Mouse (Mus musculus) MEL (cell line): ENCODE results near the gene Aff3.

Experiments used
- CTCF ChIP-seq, 3 experiments: IDR thresholded peaks in 2 of 3; conservative IDR thresholded peaks in 1 of 3; 2 replicates each; pipeline ENCODE4 v1.5.1; 2011 to 2012; ENCODE audit warnings: low read length in 3 of 3, low read depth in 2 of 3, mild to moderate bottlenecking in 2 of 3, improper control_type of control experiment in 1 of 3, inconsistent platforms in 1 of 3, mixed read lengths in 1 of 3, moderate library complexity in 1 of 3; ENCODE audit not compliant: control insufficient read depth in 1 of 3, insufficient read depth in 1 of 3, poor library complexity in 1 of 3, severe bottlenecking in 1 of 3
- E2F4 ChIP-seq: IDR thresholded peaks from 2 replicates; pipeline ENCODE4 v1.6.1; 2011; ENCODE audit warnings: low read depth, low read length, improper control_type of control experiment, borderline replicate concordance
- ELF1 ChIP-seq: IDR thresholded peaks from 2 replicates; pipeline ENCODE4 v1.6.1; 2014; ENCODE audit warnings: low read depth, mild to moderate bottlenecking, inconsistent platforms, low read length, improper control_type of control experiment, moderate library complexity
- EP300 ChIP-seq, 2 experiments: IDR thresholded peaks; 2 replicates each; pipeline ENCODE4 v1.6.1; 2011; ENCODE audit warnings: improper control_type of control experiment in 2 of 2, low read length in 2 of 2, low read depth in 1 of 2, mild to moderate bottlenecking in 1 of 2
- HCFC1 ChIP-seq: IDR thresholded peaks from 2 replicates; pipeline ENCODE4 v1.6.1; 2012; ENCODE audit warnings: low read depth, mild to moderate bottlenecking, inconsistent platforms, low read length, improper control_type of control experiment, moderate library complexity
- MAFK ChIP-seq: IDR thresholded peaks from 2 replicates; pipeline ENCODE4 v1.6.1; 2011; ENCODE audit warnings: low read depth, mild to moderate bottlenecking, low read length, improper control_type of control experiment, borderline replicate concordance
- NRF1 ChIP-seq: IDR thresholded peaks from 2 replicates; pipeline ENCODE4 v1.6.1; 2014; ENCODE audit warnings: low read depth, mild to moderate bottlenecking, inconsistent platforms, low read length, improper control_type of control experiment, moderate library complexity; ENCODE audit not compliant: poor library complexity, insufficient read depth, severe bottlenecking
- POLR2A ChIP-seq, 2 experiments: IDR thresholded peaks; 2 replicates each; pipeline ENCODE4 v1.6.1; 2011 to 2012; ENCODE audit warnings: low read length in 2 of 2, mild to moderate bottlenecking in 2 of 2, control low read depth in 1 of 2, improper control_type of control experiment in 1 of 2, low read depth in 1 of 2, moderate library complexity in 1 of 2; ENCODE audit not compliant: control insufficient read depth in 1 of 2, insufficient read depth in 1 of 2, poor library complexity in 1 of 2
- POLR2AphosphoS2 ChIP-seq: IDR thresholded peaks from 2 replicates; pipeline ENCODE4 v1.6.1; 2011; ENCODE audit warnings: low read length, improper control_type of control experiment
- USF1 ChIP-seq: IDR thresholded peaks from 2 replicates; pipeline ENCODE4 v1.6.1; 2014; ENCODE audit warnings: low read depth, mild to moderate bottlenecking, inconsistent platforms, low read length, improper control_type of control experiment, moderate library complexity
- ZC3H11A ChIP-seq: IDR thresholded peaks from 2 replicates; pipeline ENCODE4 v1.6.1; 2012; ENCODE audit warnings: low read depth, mild to moderate bottlenecking, inconsistent platforms, low read length, improper control_type of control experiment
- ZMIZ1 ChIP-seq: IDR thresholded peaks from 2 replicates; pipeline ENCODE4 v1.6.1; 2012; ENCODE audit warnings: low read depth, mild to moderate bottlenecking, inconsistent platforms, low read length, improper control_type of control experiment, moderate library complexity

GRCm38 (mm10) chr1:38441800-38442199 lies 223.0 kb downstream of the Aff3 start:
- TF ChIP-seq MAFK (no peak), POLR2A (IDR thresholded peaks at IDR 0.05; ENCODE audit: control insufficient read depth in 1 of 2, insufficient read depth in 1 of 2, low read depth in 1 of 2, low read length in 2 of 2, poor library complexity in 1 of 2) (no peak), ELF1 (no peak), CTCF (IDR thresholded peaks at IDR 0.05 in 2 of 3, conservative IDR thresholded peaks at IDR 0.05 in 1 of 3; ENCODE audit: control insufficient read depth in 1 of 3, insufficient read depth in 1 of 3, low read depth in 2 of 3, low read length in 3 of 3, poor library complexity in 1 of 3, severe bottlenecking in 1 of 3) (no peak), ZC3H11A (no peak), HCFC1 (0 out of 2 replicates have a peak, but pooled peaks have one; percentile 23), NRF1 (no peak), E2F4 (no peak), EP300 (IDR thresholded peaks at IDR 0.05; ENCODE audit: low read depth in 1 of 2, low read length in 2 of 2) (peak; percentile 52; a peak in 3 of 4 replicates), POLR2AphosphoS2 (no peak), ZMIZ1 (no peak), USF1 (no peak)
